Mouse (Mus musculus) cerebellum, adult (tissue): ENCODE data around the gene RPS10-NUDT3.

Experiments
- ATAC-seq: cut with Nextera tagmentation; 2 replicates; pipeline ENCODE4 v1.9.2; 2017; ENCODE audit warnings: mild to moderate bottlenecking, moderate library complexity, mixed read lengths; ENCODE audit not compliant: insufficient number of reproducible peaks, low FRiP score, low TSS enrichment

RPS10-NUDT3 gene

DNA sequence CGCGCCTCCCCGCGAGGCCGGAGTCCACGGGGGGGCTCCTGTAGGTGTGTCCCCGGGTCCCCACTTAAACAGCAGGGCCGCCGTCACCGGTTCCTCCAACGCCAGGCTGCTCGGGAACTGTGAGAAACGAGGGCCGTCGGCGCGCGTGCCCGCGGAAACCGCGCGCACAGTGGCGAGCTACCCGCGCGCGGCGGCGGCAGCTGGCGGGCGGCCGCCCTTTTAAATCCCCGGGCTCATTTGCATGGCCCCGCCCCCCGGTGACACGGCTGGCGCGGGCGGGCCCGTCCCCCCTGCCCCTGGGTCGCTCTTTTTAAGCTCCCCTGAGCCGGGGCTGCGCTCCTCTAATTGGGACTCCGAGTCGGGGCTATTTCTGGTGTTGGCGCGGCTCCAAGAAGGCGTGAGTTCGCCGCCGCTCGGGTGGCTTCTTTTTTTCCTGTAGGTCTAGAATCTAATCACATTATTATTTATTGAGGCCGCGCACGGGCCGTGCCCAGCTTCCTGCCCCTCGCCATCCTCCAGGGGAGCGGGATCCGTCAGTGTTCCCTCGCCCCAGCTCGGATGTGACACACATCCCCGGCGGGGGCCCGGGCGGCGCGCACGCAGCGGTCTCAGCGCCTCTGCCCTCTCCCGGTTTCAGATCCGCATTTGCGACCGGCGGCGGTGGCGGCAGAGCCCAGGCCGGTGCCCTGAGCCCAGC is 78.6 kb downstream of the RPS10-NUDT3 start, which contains the start of gene Hmga1:
Gene Hmga1 (plus strand): TSS at position 183 of the 697 bp plus-strand sequence.
- ATAC-seq = peak; percentile 38; the same call in 1 of the 2 replicates

DNA sequence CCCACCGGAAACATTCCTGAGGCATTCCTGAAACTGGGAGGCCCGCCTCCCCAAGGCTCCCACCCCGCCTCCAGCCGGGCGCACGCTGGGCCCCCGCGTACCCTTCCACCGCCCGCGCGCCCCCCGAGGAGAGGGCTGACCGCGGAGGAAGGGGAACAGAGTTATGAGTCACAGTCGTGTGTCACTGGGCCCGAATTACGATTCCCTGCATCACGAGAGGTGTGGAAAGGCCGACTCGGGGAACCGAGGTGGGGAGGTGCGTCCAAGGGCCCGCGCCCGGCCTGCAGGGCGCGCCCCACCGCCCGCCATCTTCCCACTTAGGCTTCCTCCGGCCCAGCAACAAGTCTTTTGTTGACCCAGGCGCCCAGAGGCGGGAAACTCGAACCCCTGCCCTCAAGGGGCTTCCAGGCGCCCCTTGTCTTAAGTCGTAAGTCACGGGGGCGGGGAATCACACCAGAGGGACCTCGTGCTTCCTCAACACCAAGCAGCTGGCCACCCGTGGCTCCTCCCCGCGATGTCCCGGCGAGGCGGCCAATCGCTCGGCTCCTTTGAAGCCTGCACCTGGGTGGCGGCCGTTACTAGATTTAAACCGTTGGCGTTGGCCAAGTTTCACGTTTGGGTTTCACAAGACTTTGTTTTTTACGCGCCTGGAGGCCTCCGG is 79.4 kb downstream of the RPS10-NUDT3 start:
- no peak for ATAC-seq

DNA sequence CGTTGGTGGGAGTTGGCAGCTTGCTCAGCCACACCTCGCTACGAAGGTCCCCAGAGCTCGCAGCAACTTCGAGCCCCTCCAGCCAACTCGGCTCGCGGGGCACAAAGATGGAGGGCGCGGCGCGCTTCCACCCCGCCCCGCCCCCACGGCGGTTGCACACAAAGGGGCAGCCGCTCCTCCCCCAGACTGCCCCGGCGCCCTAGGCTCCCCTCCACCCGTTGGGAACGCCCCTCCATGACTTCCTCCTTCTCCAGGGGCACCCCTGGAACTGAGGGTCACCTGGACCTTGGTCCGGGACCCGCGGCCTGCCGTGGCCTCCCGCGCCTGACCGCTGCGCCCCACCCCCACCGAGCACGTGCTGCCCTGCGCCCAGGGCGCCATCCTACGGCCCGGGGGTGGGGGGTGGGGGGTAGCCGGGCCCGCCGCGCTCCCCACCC is 79.9 kb downstream of the RPS10-NUDT3 start:
- no peak for ATAC-seq

DNA sequence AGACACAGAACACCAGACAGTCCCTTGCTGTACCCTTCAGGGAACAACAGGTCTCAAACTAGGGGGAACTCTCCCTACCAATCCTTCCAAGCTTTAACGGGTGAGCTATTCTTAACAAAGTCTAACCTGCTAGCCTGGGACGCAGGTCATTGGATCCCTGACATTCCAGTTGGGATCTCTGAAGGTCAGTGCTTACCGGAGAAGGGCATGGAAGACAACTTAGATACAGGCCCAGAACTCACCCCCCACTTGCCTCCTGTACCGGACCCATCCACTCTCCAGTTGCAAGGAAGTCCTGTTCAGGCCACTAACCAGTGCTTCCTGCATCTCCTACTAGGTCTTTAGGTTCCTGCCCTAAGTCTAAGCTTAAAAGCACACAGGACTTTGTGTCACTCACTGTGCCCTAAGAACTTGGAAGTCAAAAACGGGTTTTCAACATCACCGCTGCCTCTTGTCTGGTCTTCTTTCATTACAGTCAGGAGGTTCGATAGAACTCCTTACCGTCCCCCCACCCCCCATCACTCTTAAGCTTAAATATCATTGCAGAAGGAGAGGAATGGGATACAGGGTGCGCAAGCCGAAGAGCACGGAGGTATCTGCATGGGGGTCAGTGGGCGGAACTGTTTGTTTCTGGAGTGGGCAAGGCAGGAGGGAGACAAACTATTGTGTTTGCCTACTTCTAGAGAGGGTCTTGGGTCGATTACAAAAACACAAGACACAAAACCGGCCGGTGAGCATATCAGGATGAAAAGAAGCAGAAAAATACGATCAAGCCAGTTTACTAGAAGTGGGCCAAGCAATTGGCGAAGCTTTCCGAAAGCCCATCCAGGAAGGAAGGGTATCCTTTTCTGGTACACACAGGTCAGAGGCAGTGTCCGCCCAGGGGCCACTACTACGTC is 80.7 kb downstream of the RPS10-NUDT3 start:
- no peak for ATAC-seq

DNA sequence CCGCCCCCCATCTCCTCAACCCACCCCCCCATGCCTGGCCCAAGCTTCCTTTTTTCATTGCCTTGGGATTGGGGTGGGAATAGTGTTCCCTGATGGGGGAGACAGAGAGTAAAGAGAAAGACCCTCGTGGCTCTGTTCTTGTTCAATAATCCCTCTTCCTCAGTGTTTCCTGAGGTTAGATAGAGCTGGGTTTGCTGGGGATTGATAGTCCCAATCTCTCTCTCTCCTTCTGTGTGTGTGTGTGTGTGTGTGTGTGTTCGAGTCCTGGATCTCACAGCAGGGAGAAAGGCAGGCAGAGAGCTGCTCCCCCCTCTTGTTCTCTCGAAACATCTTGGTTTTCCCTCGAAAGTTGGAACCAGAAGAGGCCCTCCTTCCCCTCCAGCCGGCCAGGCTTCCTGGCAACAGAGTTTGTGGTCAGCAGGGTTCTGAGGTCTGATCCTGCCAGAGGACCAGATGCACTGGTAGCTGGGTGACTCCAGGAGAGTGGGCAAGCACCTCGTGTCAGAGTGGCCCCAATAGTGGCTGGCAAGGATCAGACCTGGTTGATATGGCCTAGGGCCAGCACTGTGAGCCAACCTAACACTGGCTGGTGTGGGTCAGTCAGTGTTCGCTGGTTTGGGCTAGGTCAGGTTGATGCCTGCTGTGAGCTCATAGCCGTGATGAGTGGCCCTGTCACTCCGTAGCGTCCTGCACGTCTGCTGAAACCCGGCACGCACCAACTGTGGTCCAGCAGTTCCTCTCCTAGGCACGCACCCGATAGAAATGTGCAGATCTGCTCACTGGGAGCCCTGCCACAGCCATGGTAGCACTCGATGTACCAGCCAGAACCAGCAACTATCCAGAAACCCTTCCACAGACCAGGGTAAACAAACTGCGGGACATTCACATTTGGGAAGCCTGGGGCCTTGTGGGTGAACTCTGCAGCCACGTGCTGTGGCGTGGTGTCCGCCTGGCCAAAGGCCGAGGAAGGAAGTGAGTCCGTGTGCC is 82.5 kb downstream of the RPS10-NUDT3 start:
- ATAC-seq = no peak

DNA sequence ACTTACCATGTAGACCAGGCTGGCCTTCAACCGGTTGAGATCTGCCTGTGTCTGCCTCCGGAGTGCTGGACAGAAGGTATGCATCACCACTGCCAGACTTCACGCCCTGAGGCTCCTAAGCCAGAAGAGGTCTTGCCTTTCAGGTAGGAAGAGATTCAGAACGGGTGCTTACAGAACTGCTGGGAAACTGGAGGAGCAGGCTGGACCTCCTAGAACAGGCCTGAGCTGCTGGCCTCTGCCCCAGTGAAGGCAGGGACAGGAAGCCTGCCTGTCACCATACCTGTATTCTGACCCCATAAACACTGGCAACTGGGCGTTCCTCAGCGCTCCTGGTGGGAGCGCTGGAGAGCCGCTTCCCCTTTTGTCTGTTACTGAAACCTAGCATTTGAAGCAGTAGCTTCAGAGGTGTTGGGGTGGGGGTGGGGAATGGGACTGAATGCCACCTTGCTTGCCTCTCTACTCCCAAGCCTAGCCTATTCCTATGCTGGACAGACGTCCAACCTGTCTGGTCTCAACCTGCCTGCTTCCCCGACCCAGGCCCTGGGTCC is 83.6 kb downstream of the RPS10-NUDT3 start:
- ATAC-seq = no peak

DNA sequence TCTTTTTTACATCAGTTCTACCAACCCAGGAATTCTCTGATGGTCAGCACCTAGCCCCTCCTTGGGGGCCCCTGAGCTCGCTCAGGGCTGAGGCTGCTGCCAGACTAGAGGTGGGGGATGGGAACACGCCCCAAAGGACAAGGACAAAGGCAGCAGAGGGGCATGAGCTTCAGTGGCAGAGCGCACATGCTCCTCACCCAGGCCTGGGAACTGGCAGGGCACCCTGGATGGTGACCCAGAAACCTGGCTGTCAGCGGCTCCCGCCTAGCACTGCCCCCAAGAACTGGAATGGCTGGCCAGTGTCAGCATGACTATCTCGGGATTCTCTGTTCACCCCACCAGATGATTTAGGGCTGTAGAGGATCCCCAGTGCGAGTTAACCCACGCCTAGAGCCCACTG is 85.8 kb downstream of the RPS10-NUDT3 start:
- ATAC-seq = no peak

DNA sequence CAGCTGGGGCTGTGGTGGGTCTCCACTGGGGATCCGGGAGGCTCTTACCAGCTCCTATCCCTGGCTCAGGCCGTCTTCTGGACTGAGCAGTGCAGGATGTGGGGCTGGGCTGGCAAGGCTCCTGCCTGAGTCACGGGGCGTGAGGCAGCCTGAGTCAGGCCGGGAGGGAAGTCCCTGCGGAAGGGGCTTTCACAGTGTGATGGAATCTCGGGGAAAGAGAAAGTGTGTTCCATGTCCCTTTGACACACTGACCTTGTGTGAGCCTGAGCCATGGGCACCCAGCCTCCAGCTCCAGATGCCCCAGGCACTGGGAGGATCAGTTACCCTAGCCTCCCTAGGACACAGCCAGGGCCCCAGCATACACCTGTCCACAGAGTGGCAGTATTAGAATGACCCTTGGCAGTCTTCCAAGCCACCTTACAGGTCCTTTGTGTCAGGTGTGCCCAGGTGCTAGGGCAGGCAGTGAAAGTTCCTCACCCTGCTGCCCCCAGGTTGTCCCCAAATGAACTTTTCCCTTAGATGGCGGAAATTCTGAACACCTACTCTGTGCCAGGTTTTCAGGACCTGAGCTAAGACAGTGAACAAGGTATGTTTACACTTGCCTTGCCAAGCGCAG is 87.7 kb downstream of the RPS10-NUDT3 start:
- ATAC-seq = no peak

DNA sequence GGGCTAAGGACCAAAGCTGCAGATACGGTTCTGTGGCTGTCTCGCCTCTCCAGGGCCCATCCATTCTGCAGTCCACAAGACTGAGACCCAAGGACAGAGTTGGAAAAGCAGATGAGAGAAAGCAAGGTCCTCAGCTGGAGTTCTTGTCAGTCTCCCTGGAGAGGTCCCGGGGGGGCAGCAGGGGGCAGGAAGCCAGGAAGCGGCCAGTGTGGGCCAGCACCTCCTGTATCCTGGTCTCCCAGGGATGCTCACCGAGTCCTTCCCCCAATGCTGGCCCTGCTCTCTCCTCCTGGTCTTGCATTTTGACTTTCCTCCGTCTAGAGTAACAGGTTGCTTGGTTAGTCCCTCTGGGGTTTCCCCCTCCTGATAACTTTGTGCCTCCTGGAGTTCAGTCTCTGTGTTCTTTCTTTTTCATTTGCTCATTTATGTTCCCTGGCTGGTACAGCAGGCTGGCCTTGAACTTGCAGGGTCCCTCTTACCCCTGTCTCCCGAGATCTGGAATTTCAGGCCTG is 88.4 kb downstream of the RPS10-NUDT3 start:
- no peak for ATAC-seq

DNA sequence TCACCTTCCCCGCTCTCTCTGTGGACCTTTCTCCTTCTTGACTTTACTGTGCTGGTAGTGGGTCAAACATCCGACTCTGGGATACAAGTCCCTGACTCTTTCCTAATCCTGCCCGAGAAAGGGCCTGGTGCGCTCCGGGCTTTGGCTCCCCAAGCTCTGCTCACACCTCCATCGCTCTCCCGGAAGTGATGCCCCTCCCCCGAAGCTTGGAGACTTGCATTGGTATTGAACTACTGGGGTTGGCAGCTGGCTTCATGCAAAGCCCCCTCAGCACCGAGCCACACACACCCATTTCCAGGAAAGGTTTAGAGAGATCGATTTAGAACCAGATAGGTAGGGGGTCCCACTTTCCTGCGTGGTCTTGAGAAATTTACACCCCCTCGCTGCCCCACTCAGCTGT is 89.0 kb downstream of the RPS10-NUDT3 start:
- no peak for ATAC-seq

DNA sequence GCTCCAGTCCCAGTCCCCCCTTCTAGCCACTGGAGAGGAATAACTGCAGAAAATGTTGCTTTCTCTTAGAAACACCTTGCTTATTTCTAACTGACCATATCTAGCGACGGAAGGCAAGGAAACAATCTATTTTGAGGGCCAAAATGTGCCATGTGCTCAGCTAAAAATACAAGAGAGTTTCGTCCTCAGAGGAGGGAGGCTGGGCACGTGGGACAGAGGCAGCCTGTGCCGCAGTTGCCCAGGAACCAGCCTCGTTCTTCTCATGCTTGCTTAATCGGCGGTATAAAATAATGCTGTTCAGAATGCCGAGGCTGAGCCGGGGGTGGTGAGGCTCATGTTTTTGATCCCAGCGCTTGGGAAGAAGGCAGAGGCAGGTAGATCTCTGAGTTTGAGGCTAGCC is 90.5 kb downstream of the RPS10-NUDT3 start:
- no peak for ATAC-seq

DNA sequence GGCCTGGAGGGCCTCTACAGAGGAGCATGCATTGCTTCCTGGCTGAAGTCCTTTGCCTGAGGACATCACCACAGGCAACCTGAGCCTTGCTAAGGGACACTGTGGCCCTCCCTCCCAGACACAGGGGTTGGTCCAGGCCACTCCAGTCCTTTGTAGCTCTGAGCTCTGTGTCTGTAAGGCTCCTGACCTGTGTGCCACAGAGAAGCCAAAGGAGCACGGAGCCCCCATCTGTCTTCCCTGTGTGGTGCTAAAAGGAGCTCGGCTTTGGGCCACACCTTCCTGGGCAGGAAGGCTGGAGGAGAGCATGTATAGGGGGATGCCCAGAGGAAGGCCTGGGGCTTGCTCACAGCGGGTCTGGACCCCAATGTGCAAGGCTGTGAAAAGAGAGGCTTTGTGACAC is 93.0 kb downstream of the RPS10-NUDT3 start:
- no peak for ATAC-seq

DNA sequence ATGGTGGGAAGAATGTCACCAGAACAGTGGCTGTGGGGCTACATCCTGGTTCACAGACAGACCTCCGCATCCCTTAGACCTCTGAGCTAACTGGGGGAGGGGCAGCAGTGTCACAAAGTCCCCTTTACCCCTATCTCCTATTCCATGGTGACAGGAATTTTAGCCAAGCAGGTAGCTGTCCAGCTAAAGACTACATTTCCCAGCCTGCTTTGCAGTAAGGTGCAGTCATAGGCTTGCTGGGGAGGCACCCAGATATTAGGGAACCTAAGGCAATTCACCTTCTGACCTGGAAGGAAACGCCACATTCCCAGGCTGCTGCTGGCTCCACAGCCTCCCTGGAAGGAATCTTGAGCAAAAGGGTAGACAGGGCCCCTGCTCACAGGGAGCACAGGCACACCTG is 93.8 kb downstream of the RPS10-NUDT3 start:
- no peak for ATAC-seq

DNA sequence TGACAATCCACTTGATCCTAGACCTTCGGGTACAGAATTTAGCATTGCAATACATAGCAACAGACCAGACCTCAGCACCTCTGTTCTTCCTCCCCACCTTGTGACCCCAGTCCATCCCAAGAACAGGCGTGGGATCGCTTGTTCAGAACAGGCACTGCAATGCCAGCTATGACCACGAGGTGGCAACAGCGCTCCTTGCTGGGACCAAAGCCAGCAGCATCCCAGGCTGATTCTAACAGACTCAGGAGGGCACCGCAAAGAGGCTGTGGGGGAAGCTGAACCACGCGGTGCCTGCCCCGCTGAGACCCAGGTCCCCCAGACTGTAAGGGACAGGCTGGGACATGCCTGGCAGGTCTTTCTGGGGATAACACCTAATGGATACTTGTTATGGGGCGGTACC is 100.3 kb downstream of the RPS10-NUDT3 start:
- ATAC-seq = peak; percentile 52; the same call in 1 of the 2 replicates

DNA sequence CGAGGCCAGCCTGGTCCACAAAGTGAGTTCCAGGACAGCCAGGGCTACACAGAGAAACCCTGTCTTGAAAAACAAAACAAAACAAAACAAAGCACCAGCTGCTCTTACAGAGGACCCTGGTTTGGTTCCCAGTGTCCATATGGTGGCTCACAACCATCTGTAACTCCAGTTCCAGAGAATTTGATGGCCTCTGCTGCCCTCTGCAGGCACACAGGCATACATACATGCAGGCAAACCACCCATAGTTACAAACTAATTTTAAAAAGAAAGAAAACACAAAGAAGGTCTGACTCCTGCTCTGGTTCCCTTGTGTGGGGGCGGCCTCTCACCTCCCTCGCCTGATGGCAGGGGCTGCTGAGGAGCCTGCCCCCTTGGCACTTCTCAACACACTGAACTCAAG is 101.7 kb downstream of the RPS10-NUDT3 start:
- ATAC-seq = no peak

DNA sequence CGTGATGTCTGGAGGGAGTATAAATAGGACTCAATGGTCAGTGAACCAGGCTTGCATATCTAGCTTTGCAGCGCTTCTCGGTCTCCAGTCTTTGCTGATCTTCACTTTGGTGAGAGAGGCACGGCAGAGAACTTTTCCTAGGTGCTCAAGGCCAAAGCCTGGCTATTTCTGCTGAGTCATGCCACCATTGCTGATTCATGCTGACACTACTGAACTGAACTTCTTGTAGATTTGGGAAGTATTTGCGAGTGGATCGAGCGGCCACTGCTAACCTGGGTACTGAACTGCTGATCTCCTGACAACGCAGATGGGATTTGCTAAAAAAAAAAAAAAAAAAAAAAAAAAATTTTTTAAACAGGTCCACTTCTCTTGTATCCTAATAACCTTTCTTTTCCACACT is 102.9 kb downstream of the RPS10-NUDT3 start:
- no peak for ATAC-seq
